18 mouse cellular contexts compared by ENCODE assay signal in the genomic region with DNA sequence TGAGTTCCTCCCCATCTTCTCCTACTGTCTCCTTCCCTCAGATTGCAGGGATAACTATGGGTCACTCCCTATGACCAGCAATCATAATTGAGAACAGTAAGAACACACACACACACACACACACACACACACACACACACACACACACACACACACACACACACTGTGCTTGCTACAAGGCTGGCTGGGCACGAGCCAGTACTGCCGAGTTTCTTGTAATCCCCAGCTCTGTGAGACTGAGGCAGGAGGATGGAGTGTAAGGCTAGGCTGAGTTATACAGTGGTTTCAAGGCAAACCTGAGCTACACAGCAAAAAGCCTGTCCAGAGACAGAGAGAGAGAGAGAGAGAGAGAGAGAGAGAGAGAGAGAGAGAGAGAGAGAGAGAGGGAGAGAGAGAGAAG. TPM values are rescaled to one million over a fixed set of nuclear protein-coding genes. Genes with fewer than 3 reads are reported as not detected.
DNase-seq lines count a peak whose midpoint lies in the region; ATAC-seq and TF ChIP-seq lines count a peak whose summit lies in the region.
"Had no signal": no experiment of that assay in that cellular context is flagged by ENCODE, and none has a peak within 500 bp of the region (broad histone marks: within the 10 kb centered on the region; RNA-seq: fewer than 3 reads in every experiment).

No protein-coding gene starts in this region.

- no peak for ATAC-seq in lung, embryonic 15.5 days (ENCODE audit: borderline replicate concordance, extremely low read depth, low FRiP score, low TSS enrichment)
- no peak for ATAC-seq in stomach, postnatal 0 days (ENCODE audit: low FRiP score, low TSS enrichment)
- ATAC-seq: activated CD4-positive, CD25-positive, alpha-beta regulatory T cell, adult 4 months; CD4-positive, CD25-positive, alpha-beta regulatory T cell, adult 4 months; forebrain, embryonic 13.5 days; Patski had no signal

- TF ChIP-seq CTCF in stomach, postnatal 0 days (IDR thresholded peaks at IDR 0.05; ENCODE audit: low read depth): no peak

- H3K9me3 ChIP-seq in lung, embryonic 15.5 days: no peaks in the 10 kb centered on the region
- no peaks in the 10 kb centered on the region for H3K9me3 ChIP-seq in stomach, postnatal 0 days (ENCODE audit: control insufficient read depth, low read length)
- H3K9me3 ChIP-seq: embryonic facial prominence, embryonic 12.5 days; forebrain, embryonic 13.5 days; G1E; heart, embryonic 12.5 days; hindbrain, embryonic 15.5 days had no signal

- H3K9ac ChIP-seq in lung, embryonic 15.5 days: no peak overlapping the region
- no peak overlapping the region; the same call in 1 of the 2 replicates for H3K9ac ChIP-seq in stomach, postnatal 0 days (ENCODE audit: low read length)
- H3K9ac ChIP-seq: embryonic facial prominence, embryonic 12.5 days; forebrain, embryonic 13.5 days; forebrain, postnatal 0 days; heart, embryonic 12.5 days; hindbrain, embryonic 15.5 days had no signal

- peaks cover 48% of the 10 kb centered on the region for H3K27me3 ChIP-seq in lung, embryonic 15.5 days
- no peaks in the 10 kb centered on the region; the same call in 1 of the 2 replicates for H3K27me3 ChIP-seq in stomach, postnatal 0 days (ENCODE audit: control insufficient read depth, insufficient read depth, low read length)
- H3K27me3 ChIP-seq: Patski had no signal

- no peak for TF ChIP-seq EP300 in stomach, postnatal 0 days (optimal IDR thresholded peaks at IDR 0.05)

- 50% methylated on average over 2 of the region's 2 CpGs for WGBS in lung, embryonic 15.5 days
- WGBS in stomach, postnatal 0 days: 31% methylated on average over 2 of the region's 2 CpGs

- no peak overlapping the region for H3K27ac ChIP-seq in lung, embryonic 15.5 days
- H3K27ac ChIP-seq in stomach, postnatal 0 days (replicated peaks): no peak overlapping the region
- H3K27ac ChIP-seq: embryonic facial prominence, embryonic 12.5 days; forebrain, embryonic 13.5 days; hindbrain, embryonic 15.5 days had no signal

- no peak overlapping the region for H3K4me3 ChIP-seq in lung, embryonic 15.5 days
- peak overlapping the region; percentile 53; the same call in 1 of the 2 replicates for H3K4me3 ChIP-seq in stomach, postnatal 0 days (ENCODE audit: low read depth, low read length)
- H3K4me3 ChIP-seq: embryonic facial prominence, embryonic 12.5 days; forebrain, embryonic 13.5 days; heart, embryonic 12.5 days; hindbrain, embryonic 15.5 days had no signal

- peaks cover 41% of the 10 kb centered on the region for H3K4me1 ChIP-seq in lung, embryonic 15.5 days
- 0 out of 2 replicates have a peak, but pooled peaks cover 2% of the 10 kb centered on the region for H3K4me1 ChIP-seq in stomach, postnatal 0 days (replicated peaks; ENCODE audit: control insufficient read depth, insufficient read depth)

- no peaks in the 10 kb centered on the region for H3K36me3 ChIP-seq in lung, embryonic 15.5 days
- H3K36me3 ChIP-seq in stomach, postnatal 0 days (ENCODE audit: control insufficient read depth, insufficient read depth, low read length): no peaks in the 10 kb centered on the region
- H3K36me3 ChIP-seq: embryonic facial prominence, embryonic 12.5 days; G1E; heart, embryonic 12.5 days; hindbrain, embryonic 15.5 days had no signal

- peak overlapping the region; percentile 62; the same call in 1 of the 2 replicates for H3K4me2 ChIP-seq in lung, embryonic 15.5 days
- H3K4me2 ChIP-seq in stomach, postnatal 0 days (replicated peaks; ENCODE audit: low read depth): 0 out of 2 replicates have a peak overlapping the region, but pooled peaks have one; percentile 66
- H3K4me2 ChIP-seq: embryonic facial prominence, embryonic 12.5 days; forebrain, embryonic 13.5 days; heart, embryonic 12.5 days; hindbrain, embryonic 15.5 days had no signal

- no peak for DNase-seq in lung, postnatal 4 days
- DNase-seq in 3T3-L1 (ENCODE audit: low read depth, low spot score): peak; percentile 45
- DNase-seq in NIH3T3 (ENCODE audit: low read depth): peak; percentile 51
- no peak for DNase-seq in stomach, postnatal 0 days (ENCODE audit: low spot score)
- DNase-seq in cerebellum, adult 8-10 months: no peak
- DNase-seq: B cell, adult 2 months; cerebellum, adult 2 months; embryo, embryonic 11 days; forebrain, postnatal 0 days had no signal

RNA-seq across cellular contexts. Expression of gene Ppl, which starts 2.0 kb away (rescaled TPM):
- 6.3 and 6.7 TPM in 2 replicates for polyA plus RNA-seq in lung, embryonic 15.5 days (2015; fragmentation: Nextera tagmentation; extraction: Ambion mirVana)
- polyA plus RNA-seq in stomach, postnatal 0 days (2015; fragmentation: Nextera tagmentation; extraction: Ambion mirVana): 61.5 and 66.2 TPM in 2 replicates
- polyA plus RNA-seq: G1E had no signal

RNA-seq across cellular contexts. Expression of gene Sec14l5, which starts 16.7 kb away (rescaled TPM):
- polyA plus RNA-seq in lung, embryonic 15.5 days (2015; fragmentation: Nextera tagmentation; extraction: Ambion mirVana): 0.65 and 0.78 TPM in 2 replicates
- polyA plus RNA-seq in stomach, postnatal 0 days (2015; fragmentation: Nextera tagmentation; extraction: Ambion mirVana): 0.04 TPM in 2 replicates
- polyA plus RNA-seq: activated CD4-positive, CD25-positive, alpha-beta regulatory T cell, adult 4 months; CD4-positive, CD25-positive, alpha-beta regulatory T cell, adult 4 months; G1E; heart, embryonic 12.5 days; Patski had no signal

Comparison
In these comparisons a context has a peak if more than half of its experiments do, and no peak if none do; other contexts are left out.
1. DNase-seq: peak in 3T3-L1 (single experiment) and NIH3T3 (single experiment); none in lung, postnatal 4 days (0 of 2), stomach, postnatal 0 days (single experiment) and cerebellum, adult 8-10 months (single experiment).